Mouse (Mus musculus): ENCODE results near the gene Cdh13.

The Cdh13 gene

DNA sequence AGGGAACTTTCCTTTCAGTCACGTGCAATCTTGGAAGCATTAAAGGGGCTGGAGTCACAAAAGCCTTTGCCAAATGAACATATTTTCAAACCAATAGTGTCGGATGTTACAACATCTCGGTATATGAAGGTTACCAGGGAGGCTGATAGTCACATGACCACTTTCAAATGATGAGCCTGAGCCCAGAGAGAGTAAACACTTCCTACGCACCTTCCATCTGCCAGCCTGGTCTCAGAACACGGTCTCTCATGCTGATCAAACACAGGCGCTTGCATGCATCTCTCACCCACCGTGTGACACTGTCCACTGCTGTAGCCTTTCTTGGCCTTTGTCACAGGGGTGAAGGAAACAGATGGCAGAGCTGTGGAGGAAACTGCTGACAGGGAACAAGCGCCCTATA lies 313.3 kb downstream of the Cdh13 start:
- DNase-seq, result peak; percentile 15

DNA sequence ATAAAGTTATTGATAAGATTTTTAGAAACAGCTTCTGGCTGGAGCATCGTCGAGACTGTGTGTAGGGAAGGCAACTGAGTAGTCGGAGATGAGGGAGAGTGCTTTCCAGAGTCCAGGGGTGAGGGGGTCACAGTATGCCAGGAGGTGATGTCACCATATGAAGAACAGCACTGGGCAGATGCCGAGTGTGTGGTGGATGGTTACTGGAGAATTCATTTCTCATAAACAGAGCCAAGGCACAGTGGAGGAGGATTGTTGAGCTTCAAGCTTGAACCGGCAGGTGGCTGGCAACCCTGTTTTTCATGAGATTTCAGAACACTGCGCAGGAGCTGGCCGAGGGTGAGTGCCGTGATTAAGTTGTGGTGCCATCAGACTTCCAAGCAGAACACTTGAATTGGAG lies 317.8 kb downstream of the Cdh13 start:
- DNase-seq, result no peak

DNA sequence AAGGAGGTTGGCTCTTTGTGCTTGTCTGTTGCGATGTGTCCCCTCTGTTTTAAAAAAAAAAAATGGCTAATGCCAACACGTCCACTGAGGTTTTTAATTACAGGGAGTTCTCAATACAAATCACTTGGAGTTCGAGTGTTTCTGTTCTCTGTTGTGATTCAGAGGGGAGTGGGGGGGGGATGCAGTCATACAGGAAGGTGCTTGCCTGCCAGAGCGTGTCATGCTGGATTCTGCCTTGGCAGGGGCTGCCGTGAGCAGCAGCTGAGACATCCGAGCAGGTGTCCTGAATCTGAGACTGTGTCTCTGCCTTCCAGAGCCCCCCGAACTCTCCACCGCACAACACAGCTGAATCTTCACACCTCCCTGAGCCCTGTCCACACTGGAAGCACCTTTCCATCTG lies 318.5 kb downstream of the Cdh13 start:
- DNase-seq, result no peak

DNA sequence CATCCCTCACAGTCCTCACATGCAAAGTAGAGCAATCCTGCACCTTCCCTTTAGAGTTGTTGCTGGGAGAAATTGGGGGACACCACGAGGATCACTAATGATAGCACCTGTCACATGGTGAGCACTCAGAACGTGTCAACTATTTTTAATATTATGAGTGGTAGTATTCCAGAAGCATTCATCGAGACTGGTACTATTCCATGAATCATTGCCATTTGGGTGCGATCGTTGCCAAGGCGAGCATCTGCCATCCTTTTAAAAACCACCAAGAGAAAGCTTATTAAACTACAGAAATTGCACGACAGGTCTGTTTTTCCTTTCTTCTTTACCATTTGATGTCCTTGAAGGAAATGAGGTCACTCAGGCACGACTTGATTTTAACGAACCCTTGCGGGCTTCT lies 328.0 kb downstream of the Cdh13 start:
- peak; percentile 49 for DNase-seq

DNA sequence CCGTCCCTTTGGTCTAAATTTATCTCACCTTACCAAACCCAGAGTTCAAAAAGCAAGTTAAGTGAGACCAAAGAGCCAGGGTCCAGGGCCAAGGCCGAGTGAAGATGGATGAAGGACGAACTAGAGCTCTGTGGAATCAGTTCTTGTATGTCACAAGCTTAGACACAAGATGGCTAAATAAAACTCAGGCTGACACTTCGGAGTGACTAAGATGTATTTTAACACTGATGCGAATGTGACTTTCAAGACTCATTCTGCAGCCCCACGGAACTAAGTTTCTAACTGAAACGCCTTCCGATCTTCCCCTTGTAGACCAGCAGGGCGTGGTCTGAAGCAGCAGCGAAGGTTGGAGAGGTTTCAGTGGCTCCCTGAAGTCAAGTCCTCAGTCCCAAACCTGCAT lies 334.7 kb downstream of the Cdh13 start:
- DNase-seq, result no peak

DNA sequence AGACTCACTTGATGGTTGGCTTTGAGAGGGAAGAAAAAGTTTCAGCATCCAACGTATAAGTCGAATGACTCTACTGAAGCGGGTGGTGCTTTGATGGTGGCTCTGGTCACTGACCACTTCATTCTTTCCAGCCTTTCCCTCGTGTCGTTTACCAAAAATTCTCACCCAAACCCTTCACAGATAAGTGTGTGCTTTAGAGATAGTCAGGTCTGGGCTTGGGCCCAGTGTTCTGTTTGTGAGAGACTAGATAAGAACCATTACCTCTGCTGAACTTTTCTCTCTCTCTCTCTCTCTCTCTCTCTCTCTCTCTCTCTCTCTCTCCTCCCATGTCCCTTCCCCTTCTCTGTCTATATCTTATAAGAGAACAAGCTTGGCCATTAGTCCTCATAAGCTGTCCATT lies 342.9 kb downstream of the Cdh13 start:
- DNase-seq, result no peak

DNA sequence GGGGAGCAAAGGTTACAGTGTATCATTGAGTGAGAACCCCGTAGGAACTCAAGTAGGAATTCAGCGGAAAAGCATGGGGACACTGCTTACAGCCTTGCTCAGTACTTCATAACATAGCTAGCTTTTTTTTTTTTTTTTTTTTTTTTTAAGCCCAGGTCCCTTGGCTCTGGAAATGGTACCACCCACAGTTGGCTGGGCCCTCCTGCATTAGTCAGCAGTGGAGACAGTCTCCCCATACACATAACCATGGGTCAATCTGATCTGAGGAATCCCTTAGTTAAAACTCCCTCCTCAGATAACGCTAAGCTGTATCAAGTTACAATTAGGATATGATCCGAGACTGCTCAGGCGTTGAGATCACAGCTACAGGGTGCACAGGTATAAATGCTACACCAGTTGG lies 344.2 kb downstream of the Cdh13 start:
- no peak for DNase-seq

DNA sequence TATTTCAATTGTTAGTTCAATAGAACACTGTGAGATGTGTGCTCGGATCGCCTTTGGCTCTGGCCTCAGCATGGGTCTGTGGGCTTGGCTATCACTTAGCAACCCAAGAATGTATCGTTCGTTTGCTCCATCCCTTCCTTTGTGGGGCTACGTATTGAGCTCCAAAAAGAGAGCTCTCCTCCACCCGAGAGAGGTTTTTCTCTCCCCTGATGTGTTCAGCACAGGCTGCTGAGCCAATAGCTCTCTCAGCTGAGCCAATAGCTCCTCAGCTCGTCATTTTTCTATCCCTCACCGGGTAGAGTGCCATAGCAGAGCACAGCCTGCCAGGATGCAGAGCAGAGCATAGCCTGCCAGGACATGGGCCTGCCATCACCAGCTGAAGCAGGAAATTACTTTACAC lies 345.2 kb downstream of the Cdh13 start:
- no peak for DNase-seq

DNA sequence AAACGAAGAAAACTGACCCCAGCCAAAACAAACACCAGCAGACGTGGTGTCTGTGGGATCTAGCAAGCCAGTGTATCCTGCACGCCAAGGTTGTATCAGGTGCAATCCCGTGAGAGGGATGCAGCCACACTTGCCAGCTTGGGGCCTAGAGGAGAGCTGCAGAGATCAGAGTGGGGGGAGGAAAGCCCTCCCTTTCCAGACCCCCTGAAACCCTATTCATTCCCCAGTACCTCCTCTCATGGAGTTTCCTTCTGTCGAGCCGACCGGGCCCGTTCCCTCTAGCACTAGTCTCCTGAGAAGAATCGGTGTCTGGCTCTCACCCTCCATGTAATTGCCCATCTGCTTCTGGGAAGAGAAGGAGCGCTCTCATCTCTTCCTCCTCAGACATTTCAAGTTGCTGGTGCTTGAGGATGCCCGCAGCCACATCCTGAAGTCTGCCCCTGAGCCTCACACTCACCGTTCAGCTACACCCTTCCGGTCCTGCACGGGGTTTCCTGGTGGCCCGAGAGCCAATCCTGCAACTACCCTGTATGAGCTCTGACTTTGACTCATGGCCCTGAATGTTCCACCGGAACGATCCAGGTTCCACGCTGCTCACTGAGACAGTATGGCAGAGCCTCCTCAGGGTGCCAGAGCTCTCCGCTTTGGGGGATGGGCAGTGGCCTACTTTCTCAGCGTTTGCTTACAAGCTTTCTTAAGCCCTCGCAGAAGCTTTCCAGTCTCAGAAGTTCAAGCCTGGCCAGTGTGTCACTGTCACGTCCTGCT lies 351.9 kb downstream of the Cdh13 start:
- DNase-seq, result no peak

DNA sequence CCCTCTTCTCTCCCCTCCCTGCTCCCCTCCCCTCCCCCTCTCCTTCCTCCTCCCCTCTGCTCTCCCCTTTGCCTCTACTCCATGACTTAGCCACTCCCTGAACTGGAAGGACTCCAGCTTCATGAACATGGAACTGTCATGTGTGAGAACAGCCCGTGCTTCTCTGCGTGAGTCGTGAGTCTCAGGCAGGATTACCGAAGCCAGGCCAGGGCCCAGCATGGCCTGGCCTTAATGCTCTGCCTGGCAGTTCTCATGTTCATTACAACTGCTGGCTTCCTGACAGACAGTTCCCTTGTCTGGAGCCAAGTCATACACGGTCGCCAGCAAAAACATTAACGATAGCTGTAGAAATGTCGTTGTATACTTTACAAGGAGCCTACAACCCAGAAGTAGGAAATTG lies 356.1 kb downstream of the Cdh13 start:
- DNase-seq, result no peak

DNA sequence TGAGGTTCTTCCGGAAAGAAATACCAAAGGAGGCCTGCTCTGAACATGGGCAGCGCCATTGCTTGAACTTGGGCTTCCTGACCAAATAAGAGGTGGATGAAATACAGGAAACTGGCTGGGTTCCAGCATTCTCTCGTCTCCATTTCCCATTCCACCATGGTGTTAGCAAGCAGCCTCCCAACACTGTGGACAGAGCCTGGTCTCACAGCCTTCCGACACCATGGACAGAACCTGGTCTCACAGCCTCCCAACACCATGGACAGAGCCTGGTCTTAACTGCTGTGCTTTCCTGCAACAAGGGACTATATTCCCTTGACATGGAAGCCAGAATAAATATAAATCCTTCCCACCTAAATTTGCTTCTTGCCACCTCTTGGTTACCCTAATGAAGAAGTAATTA lies 358.3 kb downstream of the Cdh13 start:
- no peak for DNase-seq

DNA sequence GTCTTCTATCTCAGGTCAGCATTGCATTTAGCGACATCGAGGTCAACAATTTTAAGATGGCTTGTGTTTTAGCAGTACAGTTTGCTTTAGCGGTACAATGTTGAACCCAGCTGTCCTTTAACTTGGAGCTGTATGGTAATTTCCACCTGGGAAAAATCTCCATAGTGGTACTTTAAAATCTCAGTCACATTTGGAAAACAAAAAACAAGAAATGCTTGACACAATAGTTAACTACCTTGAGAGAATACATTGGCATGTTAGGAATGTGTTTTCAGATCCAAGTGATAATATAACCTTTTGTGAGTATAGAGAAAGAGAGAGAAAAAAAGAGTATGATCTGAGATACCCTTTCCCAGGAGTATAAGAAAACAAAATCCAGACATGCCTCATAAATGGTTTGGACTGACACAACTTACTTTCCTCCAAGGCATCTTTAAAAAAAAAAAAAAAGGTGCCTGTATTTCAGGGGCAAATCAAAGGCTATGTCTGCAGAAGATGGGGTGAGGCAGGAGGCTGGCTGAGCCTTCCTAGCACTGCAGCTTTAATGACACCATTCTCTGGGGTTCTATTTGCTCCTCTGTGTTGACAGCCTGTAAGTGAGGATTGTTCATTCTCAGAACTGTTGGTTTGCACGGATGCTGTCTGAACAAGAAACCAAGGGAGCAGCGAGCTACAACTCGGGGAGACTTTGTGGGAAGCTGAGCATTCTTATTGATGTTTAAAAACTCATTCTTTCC lies 365.4 kb downstream of the Cdh13 start:
- no peak for DNase-seq

DNA sequence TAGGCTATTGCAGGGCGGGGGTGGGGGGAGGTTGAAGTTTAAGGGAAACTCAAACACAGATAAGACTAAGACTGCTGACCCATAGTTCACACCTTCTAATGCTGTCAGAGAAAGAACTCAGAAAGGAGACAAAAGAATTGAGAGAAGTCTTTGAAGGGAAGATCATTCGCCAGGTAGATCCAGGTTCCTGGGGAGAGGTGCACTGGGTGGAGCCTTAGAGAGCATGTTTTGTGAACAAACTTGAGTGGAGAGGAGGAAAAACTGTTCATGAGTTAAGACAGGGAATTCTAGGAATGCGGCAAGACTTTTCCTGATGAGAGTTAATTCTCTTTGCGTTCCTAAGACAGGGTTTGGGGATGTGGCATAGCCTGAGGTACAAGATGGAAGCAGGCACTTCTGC lies 366.4 kb downstream of the Cdh13 start:
- DNase-seq, result no peak

DNA sequence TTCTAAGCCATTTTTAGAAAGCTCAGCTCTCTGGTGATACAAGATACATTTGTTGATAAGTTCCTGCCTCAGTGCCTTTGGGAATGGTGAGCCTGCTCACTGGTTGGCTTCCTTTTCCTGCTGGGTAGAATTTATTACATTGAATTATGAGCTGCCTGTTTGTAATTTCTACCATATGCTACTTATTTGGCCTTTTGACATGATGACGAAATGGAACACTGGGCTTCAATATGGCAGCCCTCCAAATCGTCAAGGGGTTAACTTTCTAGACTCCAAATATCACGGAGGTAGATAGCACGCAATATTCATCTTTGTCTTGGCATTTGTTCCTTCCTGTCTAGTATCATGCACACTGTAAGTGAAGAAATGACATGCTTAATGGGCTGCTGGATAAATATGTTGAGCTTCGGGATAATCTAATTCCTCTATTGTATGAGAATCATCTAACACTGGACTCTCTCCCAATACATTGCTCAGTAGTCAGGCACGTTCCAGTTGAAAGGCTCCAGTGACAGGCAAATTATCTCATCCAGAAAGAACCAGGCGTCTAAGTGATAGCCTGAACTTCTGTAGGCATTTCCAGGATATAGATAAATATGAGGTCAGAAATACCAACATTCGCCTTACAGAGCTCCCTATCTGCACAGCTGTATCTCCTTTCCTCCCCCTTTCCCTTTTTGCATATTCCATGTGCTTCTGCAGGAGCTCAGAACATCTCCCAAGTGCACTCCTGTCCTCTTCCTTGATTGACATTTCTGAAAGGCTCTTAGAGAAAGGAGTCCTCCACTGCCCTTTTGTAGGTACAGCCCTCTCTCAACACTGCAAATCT lies 378.7 kb downstream of the Cdh13 start:
- no peak for DNase-seq

DNA sequence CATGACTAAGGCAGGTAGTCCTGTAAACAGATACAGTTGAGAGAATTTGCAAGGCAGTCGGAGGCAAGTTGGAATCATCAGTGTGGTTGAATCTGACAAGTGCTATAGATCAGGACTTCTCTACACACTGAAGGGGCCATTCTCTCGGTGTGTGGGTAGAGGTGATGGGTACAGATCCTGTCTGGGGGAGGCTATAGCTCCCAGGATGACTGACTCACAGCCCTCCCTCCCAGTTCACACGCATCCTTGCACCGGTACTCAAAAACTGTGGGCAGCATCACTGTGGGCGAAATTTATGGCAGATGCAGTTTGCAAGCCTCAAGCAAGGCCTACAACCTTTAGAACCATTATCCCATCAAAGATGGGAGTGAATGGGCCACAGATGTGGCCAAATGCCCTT lies 381.5 kb downstream of the Cdh13 start:
- peak; percentile 43 for DNase-seq

DNA sequence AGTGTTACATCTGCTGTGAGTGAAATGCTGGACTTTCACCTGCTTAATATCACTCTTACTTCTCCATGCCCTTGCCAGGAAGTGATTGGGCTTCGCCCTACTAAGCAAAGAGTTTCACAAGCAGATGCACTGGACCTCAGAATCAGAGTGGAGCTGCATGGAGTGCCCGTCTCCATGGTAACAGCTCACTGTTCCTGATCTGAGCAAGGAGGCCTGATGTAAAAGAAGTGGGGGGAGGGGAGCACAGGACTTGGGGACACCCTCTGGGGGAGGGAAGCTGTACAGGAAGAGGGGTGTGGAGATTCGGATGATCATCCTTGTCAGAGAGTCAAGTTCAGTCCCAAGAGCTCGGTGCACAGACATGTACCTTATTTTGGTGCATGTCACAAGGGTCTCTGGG lies 384.2 kb downstream of the Cdh13 start:
- DNase-seq, result peak; percentile 11

DNA sequence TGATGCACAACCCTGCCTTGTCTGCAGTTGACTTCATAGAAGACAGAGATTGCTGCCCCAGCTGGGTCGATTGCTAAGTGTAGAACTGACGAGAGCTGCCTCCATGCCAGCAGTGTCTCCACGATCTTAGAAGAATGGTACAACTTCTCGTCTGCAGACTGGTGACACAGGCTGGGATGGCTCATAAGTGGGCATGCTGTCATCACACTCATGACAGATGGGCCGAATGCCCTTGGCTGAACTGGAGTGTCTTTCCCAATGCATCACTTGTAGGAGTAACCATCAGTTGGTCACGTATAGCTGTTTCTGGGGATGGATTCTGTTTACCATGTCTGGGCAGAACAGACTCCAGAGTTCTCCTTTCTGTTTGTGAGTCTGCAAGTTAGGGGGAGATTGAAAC lies 392.7 kb downstream of the Cdh13 start:
- DNase-seq, result no peak

DNA sequence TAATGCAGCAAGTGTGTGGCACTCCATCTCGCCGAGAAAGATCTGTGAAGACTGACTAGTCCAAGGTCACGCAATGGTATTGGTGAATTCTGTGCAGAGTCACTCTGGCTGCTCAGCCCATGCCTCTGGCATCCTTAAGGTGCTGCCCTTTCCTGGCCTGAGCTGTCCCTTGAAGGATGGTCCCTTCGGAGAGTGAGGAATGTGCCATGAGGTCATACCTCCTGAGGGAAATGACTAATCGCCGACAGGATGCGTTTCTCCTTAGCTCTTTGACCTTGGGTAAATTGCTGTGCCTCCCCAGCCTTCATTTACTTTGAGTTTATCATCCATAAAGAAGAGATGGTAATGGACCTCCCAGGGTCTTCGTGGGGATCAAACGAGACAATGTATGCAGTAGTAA lies 395.8 kb downstream of the Cdh13 start:
- DNase-seq, result no peak

DNA sequence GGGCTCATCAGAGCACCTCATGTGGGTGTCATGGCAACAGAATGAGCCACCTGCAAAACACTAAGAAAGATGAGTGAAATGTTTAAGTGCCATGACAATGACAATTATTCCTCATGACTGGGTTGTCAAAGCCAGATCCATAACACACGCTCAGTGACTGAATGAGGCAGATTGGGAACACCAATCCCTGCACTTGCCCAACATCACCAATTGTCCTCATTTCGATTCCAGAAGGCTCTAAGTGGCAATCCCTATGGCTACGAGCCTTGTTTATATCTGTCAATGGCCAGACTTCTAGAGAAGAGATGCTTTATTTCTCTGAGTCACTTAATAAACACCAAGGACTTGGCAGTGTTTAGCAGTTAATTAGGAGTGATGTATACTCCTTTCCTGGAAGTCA lies 399.9 kb downstream of the Cdh13 start:
- DNase-seq, result no peak

DNA sequence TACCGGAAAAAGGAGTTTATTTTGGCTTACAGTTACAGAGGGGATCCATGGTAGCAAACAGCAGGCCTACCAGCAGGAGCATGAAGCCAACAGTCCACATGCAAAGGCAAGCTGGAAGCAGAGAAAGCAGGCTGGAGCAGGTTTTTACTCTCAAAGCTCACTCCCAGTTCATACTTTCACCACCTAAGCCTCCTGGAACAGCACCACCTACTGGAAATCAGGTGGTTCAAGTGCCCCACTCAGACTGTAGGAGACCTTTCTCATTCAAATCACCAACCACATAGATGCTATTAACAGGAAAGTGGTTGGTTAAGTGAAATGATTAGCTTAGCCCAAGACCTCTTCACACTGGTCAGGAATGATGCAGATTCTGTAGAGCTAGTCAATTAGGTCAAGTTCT lies 402.3 kb downstream of the Cdh13 start:
- no peak for DNase-seq

DNA sequence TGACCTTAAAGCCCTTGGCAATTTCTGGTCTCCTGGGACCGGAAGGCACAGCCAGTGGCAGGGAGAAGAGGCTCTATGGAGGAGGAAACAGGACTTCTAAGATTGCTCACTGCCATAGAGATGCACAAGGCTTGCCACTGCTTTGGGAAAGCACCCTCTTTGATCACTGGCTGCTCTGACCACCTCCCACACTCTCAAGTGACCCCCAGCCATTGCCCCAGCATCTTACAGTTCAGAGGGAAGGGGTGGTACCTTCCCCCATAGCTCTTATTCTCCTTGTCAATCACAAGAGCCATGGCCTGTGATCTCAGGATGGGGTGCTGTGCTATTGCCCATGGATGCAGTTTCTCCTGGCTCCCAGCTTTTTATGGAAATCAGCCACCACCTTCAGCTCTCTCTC lies 406.3 kb downstream of the Cdh13 start:
- DNase-seq, result no peak

DNA sequence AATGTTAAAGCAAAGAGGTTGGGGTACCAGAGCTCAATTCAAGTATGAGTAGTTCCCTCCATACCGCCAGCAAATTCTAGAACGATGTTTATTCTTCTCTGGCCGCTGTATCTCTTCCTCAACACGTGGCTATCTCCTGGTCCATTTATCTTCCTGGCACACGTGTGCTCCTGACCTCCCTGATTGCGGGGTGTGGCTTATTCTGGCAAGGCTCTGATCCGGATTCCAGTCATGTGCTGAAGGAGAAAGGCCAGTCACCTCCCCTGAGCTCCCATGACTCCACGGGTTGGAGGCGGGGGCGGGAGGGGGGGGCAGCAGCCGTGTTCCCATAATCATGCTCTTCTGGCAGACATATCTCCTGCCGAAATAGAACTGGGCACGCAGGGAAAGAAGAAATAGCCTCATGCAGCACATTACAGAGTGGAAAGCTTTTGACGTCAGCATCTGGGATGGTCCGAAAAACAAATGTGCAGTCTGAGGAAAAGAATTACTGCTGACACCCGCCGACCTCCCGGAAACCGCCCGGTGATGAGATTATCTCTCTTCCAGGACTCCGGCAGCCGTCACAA lies 417.9 kb downstream of the Cdh13 start:
- no peak for DNase-seq

DNA sequence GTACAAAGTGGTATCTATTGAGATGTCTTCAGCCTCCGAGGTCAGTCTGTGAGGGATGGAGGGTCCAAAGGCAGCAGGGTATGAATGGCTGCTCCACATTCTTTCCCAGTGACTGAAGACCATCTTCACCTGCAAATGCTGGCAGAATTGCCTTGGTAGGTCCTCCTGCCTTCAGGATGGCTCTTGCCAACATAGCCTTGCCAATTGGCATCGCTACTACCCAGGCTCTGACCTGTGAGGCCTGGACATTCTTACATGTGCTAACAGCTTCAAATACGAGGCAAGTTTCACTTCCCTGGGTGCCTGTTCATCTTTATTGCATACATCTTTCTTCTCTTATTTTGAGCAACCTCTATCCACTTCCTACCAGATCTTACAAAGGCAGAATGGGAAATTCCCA lies 425.8 kb downstream of the Cdh13 start:
- DNase-seq, result no peak

DNA sequence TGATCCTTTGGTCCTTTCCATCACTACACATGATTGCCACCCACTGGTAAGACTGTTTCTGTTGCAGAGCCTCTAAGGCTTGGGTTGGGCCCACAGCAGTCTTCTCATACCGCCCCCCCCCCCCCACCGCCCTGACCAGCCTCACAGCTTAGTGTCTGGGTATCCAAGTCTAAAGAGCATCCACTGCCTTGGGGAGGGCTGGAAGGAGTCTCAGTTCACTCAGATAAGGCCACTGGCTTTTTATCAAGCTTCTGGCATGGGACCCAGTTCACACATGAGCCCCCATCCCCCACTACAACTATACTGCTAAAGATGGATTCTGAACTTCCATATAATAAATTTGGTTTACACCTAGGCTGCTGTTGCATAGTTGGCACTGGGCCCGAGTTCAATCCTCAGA lies 428.1 kb downstream of the Cdh13 start:
- no peak for DNase-seq
